In the genomic region with DNA sequence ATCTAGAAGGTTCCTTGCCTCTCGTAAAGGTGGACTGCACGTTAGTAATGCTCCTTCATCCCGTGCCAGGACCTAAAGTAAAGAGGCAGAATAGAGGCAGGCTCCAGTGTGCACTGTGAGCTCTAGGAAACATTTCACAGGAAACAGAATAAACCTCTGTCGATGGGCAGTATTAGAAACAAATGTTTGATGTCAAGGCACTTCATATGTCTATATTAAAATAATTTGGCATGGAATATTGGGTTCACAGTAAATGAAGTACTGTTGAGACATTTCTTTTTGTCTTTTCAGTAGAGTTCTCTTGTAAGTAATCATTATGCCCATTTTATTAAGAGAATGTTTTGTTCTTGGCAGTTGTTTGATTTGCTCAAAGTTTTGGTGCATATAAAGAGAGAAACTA, we compare ENCODE assay signal across 17 mouse cellular contexts.
"Had no signal": no experiment of that assay in that cellular context is flagged by ENCODE, and none has a peak within 500 bp of the region (broad histone marks: within the 10 kb centered on the region; RNA-seq: fewer than 3 reads in every experiment).

No protein-coding gene starts in this region.

- H3K4me2 ChIP-seq: liver, embryonic 11.5 days; liver, embryonic 13.5 days; liver, embryonic 15.5 days; midbrain, embryonic 11.5 days; midbrain, embryonic 13.5 days; midbrain, embryonic 15.5 days; neural tube, embryonic 12.5 days; stomach, embryonic 15.5 days had no signal

- H3K27me3 ChIP-seq: liver, embryonic 13.5 days; liver, embryonic 15.5 days; megakaryocyte, embryonic 14.5 days; midbrain, embryonic 13.5 days; midbrain, embryonic 15.5 days; neural tube, embryonic 12.5 days; stomach, embryonic 15.5 days had no signal

- DNase-seq: liver; liver, embryonic 13.5 days; liver, postnatal 0 days; right cerebral cortex, postnatal 14 days; thymus, adult 2 months; thymus, postnatal 25 days; thymus, postnatal 4 days had no signal

- H3K9ac ChIP-seq: liver, embryonic 13.5 days; liver, embryonic 15.5 days; liver, postnatal 0 days; midbrain, embryonic 13.5 days; midbrain, embryonic 15.5 days; neural tube, embryonic 12.5 days; stomach, embryonic 15.5 days had no signal

- H3K27ac ChIP-seq: liver, embryonic 13.5 days; liver, embryonic 15.5 days; macrophage; midbrain, embryonic 13.5 days; midbrain, embryonic 15.5 days; neural tube, embryonic 12.5 days; stomach, embryonic 15.5 days; stomach, postnatal 0 days had no signal

- H3K36me3 ChIP-seq: liver, embryonic 13.5 days; liver, embryonic 15.5 days; midbrain, embryonic 13.5 days; midbrain, embryonic 15.5 days; neural tube, embryonic 12.5 days; stomach, embryonic 15.5 days had no signal

- H3K4me3 ChIP-seq: liver, embryonic 13.5 days; liver, embryonic 15.5 days; megakaryocyte, embryonic 14.5 days; midbrain, embryonic 13.5 days; midbrain, embryonic 15.5 days; neural tube, embryonic 12.5 days; stomach, embryonic 15.5 days had no signal

- ATAC-seq: liver, postnatal 0 days; midbrain, embryonic 13.5 days; midbrain, embryonic 15.5 days had no signal

- H3K9me3 ChIP-seq: liver, embryonic 13.5 days; liver, embryonic 15.5 days; megakaryocyte, embryonic 14.5 days; midbrain, embryonic 13.5 days; midbrain, embryonic 15.5 days; neural tube, embryonic 12.5 days; stomach, embryonic 15.5 days had no signal

- H3K4me1 ChIP-seq: liver, embryonic 13.5 days; liver, embryonic 15.5 days; megakaryocyte, embryonic 14.5 days; midbrain, embryonic 13.5 days; midbrain, embryonic 15.5 days; neural tube, embryonic 12.5 days; stomach, embryonic 15.5 days had no signal
